Mouse (Mus musculus) hindbrain, embryonic 13.5 days (tissue): ENCODE data around the gene Gpr132. TPM values are rescaled to one million over a fixed set of nuclear protein-coding genes. Genes with fewer than 3 reads are reported as not detected.
A peak's percentile ranks its signal among the peaks of the same experiment; 100 is the strongest.
"Not testable (repeated sequence)": the region's sequence is repeated elsewhere in the genome, so short reads cannot be mapped to it uniquely, and the experiment has no call there.

ENCODE experiments used
- ATAC-seq: fragments of 200-750 bp; cut with Nextera tagmentation; 2 replicates; pipeline ENCODE4 v1.8.0; 2017; ENCODE audit warnings: moderate TSS enrichment; ENCODE audit not compliant: low FRiP score
- H3K27ac ChIP-seq: fragments of 300-500 bp; sonication (generic); 2 replicates; pipeline ENCODE4 v1.5.1; 2015; ENCODE audit warnings: inconsistent platforms, mild to moderate bottlenecking, moderate library complexity
- H3K27me3 ChIP-seq: fragments of 300-500 bp; sonication (generic); 2 replicates; pipeline ENCODE4 v1.6.1; 2015; ENCODE audit warnings: mild to moderate bottlenecking, inconsistent platforms
- H3K36me3 ChIP-seq: fragments of 300-500 bp; sonication (generic); 2 replicates; pipeline ENCODE4 v1.6.1; 2015; ENCODE audit warnings: mild to moderate bottlenecking, inconsistent platforms
- H3K4me1 ChIP-seq: fragments of 300-500 bp; sonication (generic); replicated peaks from 2 replicates; pipeline ENCODE4 v1.6.1; 2015; ENCODE audit warnings: inconsistent platforms
- H3K4me2 ChIP-seq: fragments of 300-500 bp; sonication (generic); 2 replicates; pipeline ENCODE4 v1.6.1; 2015; ENCODE audit warnings: inconsistent platforms, mild to moderate bottlenecking, moderate library complexity
- H3K4me3 ChIP-seq: fragments of 300-500 bp; sonication (generic); 2 replicates; pipeline ENCODE4 v1.5.1; 2015; ENCODE audit warnings: mild to moderate bottlenecking, inconsistent platforms
- H3K9ac ChIP-seq: fragments of 300-500 bp; sonication (generic); 2 replicates; pipeline ENCODE4 v1.6.1; 2015; ENCODE audit warnings: mild to moderate bottlenecking, inconsistent platforms
- H3K9me3 ChIP-seq: fragments of 300-500 bp; sonication (generic); 2 replicates; pipeline ENCODE4 v1.6.1; 2016; ENCODE audit warnings: inconsistent platforms
- WGBS: fragments of 180-500 bp; shearing (Covaris S2); methylation state at CpG from one replicate; pipeline ENCODE4 v1.1.7; 2015; 5-methylcytosine and 5-hydroxymethylcytosine counted together
- polyA plus RNA-seq: library from polyadenylated mRNA; unstranded; fragments of >200 nt; fragmentation: Nextera tagmentation; extraction: Ambion mirVana; gene quantifications from 2 replicates; pipeline ENCODE4 v1.2.1, GENCODE M21; 2015

Gene Gpr132
- polyA plus RNA-seq, 1 experiment from 2014 or later = not detected

DNA sequence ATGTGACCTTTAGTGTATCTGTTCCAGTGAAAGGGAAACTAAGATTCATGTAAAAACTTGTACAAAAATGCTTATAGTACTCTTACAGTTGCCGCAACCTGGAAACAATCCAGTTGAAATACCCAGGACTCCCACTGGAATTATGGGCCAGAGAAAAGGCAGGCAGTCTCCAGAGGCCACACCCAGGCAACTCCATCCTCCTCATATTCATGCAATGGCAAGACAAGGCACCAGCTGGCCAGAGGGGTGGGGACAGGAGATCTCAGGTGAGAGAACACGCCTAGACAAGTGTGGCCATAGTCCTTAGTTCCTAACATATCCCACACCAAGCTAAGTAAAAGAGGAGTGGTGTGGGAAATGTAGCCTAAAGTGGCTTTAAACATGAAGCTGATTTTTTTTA is 45.4 kb downstream of the Gpr132 start:
- H3K27ac ChIP-seq = no peak overlapping the region
- peaks cover 71% of the 10 kb centered on the region for H3K36me3 ChIP-seq
- H3K4me1 ChIP-seq = peaks cover 47% of the 10 kb centered on the region

DNA sequence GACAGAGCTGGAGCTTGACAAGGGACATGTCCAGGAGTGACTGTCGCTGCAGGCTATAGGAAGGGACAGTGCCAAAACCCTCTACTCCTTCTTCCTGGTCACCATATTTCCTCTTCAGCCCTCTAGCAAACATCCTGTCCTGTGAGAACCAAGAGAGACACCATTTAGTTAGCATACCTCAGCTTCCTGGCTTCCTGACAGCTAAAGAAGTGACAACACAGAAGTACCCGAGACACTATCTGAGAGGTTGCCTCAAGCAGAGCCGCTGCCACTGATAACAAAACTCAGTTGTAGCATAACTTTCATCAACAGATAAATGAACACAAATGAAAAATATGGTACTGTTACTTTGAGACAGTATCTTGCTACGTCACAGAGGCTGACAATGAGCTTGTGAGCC is 46.1 kb downstream of the Gpr132 start:
- WGBS = 90% methylated on average over 4 of the region's 4 CpGs
- ATAC-seq = no peak
- Histone ChIP-seq H3K9me3 (no peaks in the 10 kb centered on the region), H3K27me3 (no peaks in the 10 kb centered on the region), H3K36me3 (peaks cover 70% of the 10 kb centered on the region), H3K4me2 (no peak overlapping the region), H3K4me1 (peaks cover 40% of the 10 kb centered on the region), H3K27ac (no peak overlapping the region), H3K9ac (no peak overlapping the region), H3K4me3 (no peak overlapping the region)

More for the DNA sequence above, 45.4 kb downstream of the Gpr132 start:
- no peak for ATAC-seq
- H3K4me2 ChIP-seq = no peak overlapping the region
- no peaks in the 10 kb centered on the region for H3K27me3 ChIP-seq
- peak overlapping the region; percentile 51; the same call in 1 of the 2 replicates for H3K9ac ChIP-seq
- H3K9me3 ChIP-seq = no peaks in the 10 kb centered on the region
- no peak overlapping the region for H3K4me3 ChIP-seq
- 91% methylated on average over 2 of the region's 2 CpGs for WGBS

DNA sequence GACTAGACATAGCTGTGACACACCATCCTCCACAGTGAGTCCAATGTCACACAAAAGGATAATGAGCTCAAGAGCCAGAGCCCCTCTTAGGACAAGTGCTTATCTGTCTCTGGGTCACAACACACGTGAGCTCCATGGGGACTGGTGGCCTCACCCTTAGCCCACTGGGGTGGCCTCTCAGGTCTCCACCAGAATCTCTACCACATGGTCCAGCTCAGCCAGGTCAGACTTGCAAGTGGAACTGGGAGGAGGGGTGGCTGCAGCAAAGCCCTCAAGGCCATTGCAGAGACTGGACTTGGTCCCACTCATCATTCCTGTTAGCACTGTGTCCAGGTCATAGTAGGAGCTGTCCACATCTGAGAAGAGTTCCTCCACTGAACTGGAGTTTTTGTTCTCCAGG is 46.8 kb downstream of the Gpr132 start:
- H3K27me3 ChIP-seq = no peaks in the 10 kb centered on the region
- no peak overlapping the region for H3K27ac ChIP-seq
- H3K36me3 ChIP-seq = peaks cover 69% of the 10 kb centered on the region
- peaks cover 32% of the 10 kb centered on the region for H3K4me1 ChIP-seq
- 77% methylated on average over 1 of the region's 1 CpGs for WGBS
- H3K4me3 ChIP-seq = no peak overlapping the region
- no peaks in the 10 kb centered on the region for H3K9me3 ChIP-seq
- no peak overlapping the region for H3K4me2 ChIP-seq
- H3K9ac ChIP-seq = no peak overlapping the region
- ATAC-seq = no peak

DNA sequence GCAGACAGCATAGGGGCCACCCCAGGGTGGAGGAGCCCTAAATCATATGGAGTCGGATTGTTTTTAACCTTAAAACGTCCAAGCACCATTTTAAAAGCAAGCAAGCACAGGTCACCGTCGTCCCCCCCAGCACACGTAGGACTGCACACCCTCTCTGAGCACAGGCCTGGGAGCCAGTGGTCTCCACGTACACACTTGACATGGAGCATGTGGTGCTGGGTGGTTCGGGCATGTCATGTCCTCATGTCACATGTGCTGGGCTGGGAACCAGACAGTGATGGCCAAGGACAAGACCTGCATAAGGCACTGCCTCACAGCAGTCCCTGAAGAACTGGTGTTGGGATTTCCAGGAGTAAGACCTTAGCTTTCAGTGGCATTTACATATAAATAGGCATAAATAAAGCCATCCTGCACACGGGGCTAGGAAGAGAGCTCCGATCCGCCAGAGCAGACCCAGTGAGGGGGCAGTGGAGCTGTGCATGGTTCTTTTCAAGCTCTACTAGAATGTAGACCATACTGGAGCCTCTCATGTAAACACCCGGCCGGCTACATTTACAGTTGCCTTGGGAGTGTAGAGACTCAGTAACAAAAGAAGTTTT is 47.5 kb downstream of the Gpr132 start:
- H3K9ac ChIP-seq = no peak overlapping the region
- 0 out of 2 replicates have a peak, but pooled peaks have one; percentile 38 for ATAC-seq
- no peak overlapping the region for H3K27ac ChIP-seq
- 79% methylated on average over 12 of the region's 12 CpGs for WGBS
- no peak overlapping the region for H3K4me3 ChIP-seq
- H3K4me2 ChIP-seq = no peak overlapping the region
- no peaks in the 10 kb centered on the region for H3K27me3 ChIP-seq
- H3K4me1 ChIP-seq = peaks cover 26% of the 10 kb centered on the region
- H3K9me3 ChIP-seq = no peaks in the 10 kb centered on the region
- H3K36me3 ChIP-seq = peaks cover 75% of the 10 kb centered on the region

DNA sequence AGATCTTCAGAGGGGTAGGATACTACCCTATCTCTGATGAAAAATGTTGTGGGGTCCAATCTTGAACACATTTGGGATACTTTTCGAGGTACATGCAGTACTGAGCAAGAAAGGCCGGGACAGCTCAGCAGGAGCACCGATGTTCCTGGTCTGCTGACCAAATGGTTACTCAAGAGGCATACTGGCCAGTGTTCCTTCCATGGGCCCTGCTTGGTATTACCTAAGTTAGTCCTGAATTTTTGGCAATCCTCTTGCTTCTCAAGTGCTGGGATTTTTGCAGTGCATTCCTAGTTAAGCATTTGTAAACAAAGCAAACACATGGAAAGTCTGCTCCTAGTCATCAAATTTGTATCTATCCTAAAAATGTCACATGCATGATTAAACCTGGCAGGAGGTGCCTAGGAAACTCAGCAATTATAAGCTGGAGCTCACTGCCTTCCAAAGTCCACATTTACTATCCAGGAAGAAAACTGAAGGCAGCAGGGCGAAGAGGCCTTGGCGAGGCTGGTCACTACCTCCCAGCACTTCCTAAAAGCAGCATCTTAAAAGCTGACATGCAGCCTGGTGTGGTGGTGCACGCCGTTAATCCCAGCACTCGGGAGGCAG is 48.9 kb downstream of the Gpr132 start:
- Histone ChIP-seq H3K4me2 (no peak overlapping the region), H3K9me3 (no peaks in the 10 kb centered on the region), H3K36me3 (peaks cover 78% of the 10 kb centered on the region), H3K27me3 (no peaks in the 10 kb centered on the region), H3K4me3 (no peak overlapping the region), H3K9ac (no peak overlapping the region), H3K4me1 (peaks cover 13% of the 10 kb centered on the region), H3K27ac (no peak overlapping the region)
- ATAC-seq = no peak
- WGBS = 94% methylated on average over 8 of the region's 8 CpGs

DNA sequence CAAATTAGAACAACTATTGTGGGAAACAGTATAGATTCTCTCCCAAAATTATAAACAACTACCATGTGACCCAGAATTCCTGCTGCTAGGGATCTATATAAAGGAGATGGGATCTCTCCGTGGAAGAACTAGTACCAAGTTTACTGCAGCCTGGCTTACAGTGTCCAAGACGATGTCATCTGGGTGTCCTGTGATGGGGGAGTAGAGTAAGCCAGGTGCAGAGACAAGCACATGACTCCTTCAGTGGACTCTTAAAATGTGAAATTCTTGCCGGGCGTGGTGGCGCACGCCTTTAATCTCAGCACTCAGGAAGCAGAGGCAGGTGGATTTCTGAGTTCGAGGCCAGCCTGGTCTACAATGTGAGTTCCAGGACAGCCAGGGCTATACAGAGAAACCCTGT is 51.2 kb downstream of the Gpr132 start:
- H3K36me3 ChIP-seq = peaks cover 91% of the 10 kb centered on the region
- H3K4me2 ChIP-seq, ATAC-seq, H3K4me3 ChIP-seq, H3K9me3 ChIP-seq, H3K4me1 ChIP-seq, H3K27me3 ChIP-seq, H3K9ac ChIP-seq, H3K27ac ChIP-seq: not testable (repeated sequence)
- WGBS = 87% methylated on average over 7 of the region's 7 CpGs

DNA sequence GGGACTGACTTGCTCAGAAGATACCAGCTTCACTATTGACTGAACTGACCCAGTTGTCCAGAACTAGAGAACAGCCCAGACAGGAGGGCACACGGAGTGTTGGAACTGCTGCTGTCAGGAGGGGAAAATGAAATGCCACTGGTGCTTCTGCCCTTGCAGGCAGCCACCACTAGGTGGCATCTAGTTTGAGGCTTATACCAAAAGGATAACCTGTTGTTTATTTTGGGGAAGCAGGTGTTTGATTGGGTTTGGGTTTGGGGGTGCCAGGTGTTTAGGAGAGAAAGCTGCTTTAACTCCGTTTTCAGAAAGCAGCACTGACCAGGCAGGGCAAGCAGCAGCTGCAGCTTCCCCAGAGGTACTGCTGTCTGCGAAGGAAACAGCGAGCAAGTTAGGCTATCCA is 51.7 kb downstream of the Gpr132 start:
- H3K4me1 ChIP-seq = no peaks in the 10 kb centered on the region
- no peaks in the 10 kb centered on the region for H3K9me3 ChIP-seq
- no peak overlapping the region for H3K4me3 ChIP-seq
- H3K27me3 ChIP-seq = no peaks in the 10 kb centered on the region
- no peak for ATAC-seq
- no peak overlapping the region for H3K4me2 ChIP-seq
- H3K27ac ChIP-seq = no peak overlapping the region; the same call in 1 of the 2 replicates
- no peak overlapping the region for H3K9ac ChIP-seq
- H3K36me3 ChIP-seq = peaks cover 89% of the 10 kb centered on the region
- WGBS = 55% methylated on average over 4 of the region's 4 CpGs

DNA sequence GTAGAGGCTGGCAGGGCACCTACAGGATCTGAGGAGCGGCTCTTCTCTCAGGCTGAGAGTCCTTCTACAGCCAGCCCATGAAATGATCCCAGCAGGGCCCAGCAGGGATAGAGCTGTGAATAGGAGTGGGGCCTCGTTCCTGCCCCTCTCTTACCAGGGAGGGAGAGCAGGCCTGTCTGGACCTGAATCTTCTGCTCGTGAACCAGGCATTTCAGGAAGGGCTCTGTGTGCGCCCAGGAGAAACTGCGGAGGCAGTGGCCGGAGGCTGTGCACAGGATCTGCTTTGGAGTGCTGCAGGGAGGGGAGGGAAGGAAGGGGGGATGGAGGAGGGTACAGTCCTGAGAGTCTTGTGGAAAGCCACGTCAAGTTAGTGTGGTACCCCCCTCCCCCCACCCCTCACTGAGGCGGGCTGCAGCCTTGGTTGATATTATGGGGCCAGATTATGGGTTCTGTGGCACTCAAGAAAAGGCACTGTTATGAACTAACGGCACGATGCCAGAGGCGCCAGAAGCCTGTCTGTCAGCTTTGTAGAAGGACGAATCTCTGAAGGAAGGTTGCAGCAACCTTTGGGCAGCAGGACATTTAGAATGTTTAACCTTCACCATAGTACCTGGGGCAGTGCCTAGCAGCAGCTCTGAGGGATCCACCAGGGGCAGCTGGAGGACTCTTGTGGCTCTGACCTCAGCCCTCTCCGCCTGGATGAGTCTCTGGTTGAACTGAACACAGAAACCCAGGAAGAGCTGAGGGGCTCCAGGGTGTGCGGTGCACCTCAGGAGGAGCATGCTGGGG is 53.2 kb downstream of the Gpr132 start:
- no peaks in the 10 kb centered on the region for H3K9me3 ChIP-seq
- no peak overlapping the region for H3K27ac ChIP-seq
- WGBS = 83% methylated on average over 14 of the region's 14 CpGs
- H3K27me3 ChIP-seq = 0 out of 2 replicates have a peak, but pooled peaks cover 3% of the 10 kb centered on the region
- ATAC-seq = no peak
- H3K4me1 ChIP-seq = peaks cover 11% of the 10 kb centered on the region
- 0 out of 2 replicates have a peak overlapping the region, but pooled peaks have one; percentile 9 for H3K9ac ChIP-seq
- no peak overlapping the region for H3K4me2 ChIP-seq
- H3K4me3 ChIP-seq = no peak overlapping the region
- H3K36me3 ChIP-seq = peaks cover 77% of the 10 kb centered on the region

DNA sequence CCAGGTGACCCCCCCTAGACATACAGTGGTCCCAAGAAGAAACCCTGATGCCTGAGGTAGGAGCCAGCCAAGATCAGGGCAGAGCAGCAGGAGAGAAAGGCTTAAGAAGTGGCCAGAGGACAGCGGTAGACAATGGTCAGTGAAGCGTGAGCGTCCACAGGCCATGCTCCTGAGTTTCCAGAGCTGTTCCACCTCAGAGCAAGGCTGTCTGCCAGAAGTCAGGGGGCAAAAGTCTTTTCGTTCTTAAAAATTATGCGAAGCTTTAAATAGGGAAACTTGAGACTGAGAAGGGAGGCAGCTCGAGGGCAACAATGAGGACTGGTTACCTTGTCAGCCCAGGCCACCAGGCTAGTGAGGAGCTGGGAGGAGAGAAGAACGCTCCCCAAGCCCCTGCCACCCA is 54.7 kb downstream of the Gpr132 start:
- peaks cover 20% of the 10 kb centered on the region for H3K4me1 ChIP-seq
- no peak overlapping the region for H3K4me3 ChIP-seq
- WGBS = 85% methylated on average over 7 of the region's 7 CpGs
- H3K9ac ChIP-seq = no peak overlapping the region
- no peak overlapping the region for H3K27ac ChIP-seq
- no peak overlapping the region for H3K4me2 ChIP-seq
- 0 out of 2 replicates have a peak, but pooled peaks cover 4% of the 10 kb centered on the region for H3K27me3 ChIP-seq
- ATAC-seq = no peak
- H3K36me3 ChIP-seq = peaks cover 63% of the 10 kb centered on the region
- H3K9me3 ChIP-seq = no peaks in the 10 kb centered on the region

DNA sequence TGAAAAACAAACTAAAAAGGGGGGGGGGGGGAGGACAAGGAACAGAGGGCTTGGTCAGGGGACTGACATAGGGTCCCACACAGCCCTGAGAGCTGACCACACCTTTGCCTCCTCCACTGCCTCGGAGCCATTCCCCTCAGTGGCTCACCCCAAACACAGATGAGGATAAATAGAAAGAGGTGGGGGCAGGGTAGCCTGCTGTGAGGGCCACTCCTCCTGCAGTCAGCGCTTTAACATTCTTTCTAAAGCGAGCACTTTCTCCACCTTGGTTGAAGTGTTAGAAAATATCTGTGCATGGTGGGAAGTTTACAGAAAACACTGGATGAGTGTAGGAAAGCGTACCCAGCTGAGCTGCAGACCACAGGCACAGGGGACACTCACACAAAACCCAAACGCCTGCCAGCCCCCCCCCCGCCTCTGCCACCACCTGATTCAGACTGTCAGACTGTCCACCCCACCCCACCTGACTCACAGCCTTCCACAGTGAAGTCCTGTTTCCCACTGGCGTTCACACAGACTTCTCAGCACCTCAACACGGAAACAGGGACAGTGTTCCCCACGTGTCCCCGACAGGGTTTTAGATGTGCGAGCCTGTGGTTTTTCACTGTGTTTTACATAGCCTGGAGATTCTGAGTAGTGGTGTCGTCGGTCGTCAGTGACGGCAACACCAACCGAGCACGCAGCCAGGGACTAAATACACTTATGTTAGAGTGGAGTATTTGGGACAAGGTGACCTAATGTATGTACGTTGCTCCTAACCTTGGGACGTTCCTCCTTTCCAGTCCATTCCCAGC is 57.7 kb downstream of the Gpr132 start:
- Histone ChIP-seq H3K27ac (no peak overlapping the region), H3K27me3 (peaks cover 14% of the 10 kb centered on the region; the same call in 1 of the 2 replicates), H3K4me3 (peak overlapping the region; percentile 71), H3K9ac (peak overlapping the region; percentile 80), H3K9me3 (no peaks in the 10 kb centered on the region), H3K4me2 (peak overlapping the region; percentile 98), H3K36me3 (peaks cover 36% of the 10 kb centered on the region), H3K4me1 (peaks cover 27% of the 10 kb centered on the region)
- 64% methylated on average over 19 of the region's 19 CpGs for WGBS
- no peak for ATAC-seq

DNA sequence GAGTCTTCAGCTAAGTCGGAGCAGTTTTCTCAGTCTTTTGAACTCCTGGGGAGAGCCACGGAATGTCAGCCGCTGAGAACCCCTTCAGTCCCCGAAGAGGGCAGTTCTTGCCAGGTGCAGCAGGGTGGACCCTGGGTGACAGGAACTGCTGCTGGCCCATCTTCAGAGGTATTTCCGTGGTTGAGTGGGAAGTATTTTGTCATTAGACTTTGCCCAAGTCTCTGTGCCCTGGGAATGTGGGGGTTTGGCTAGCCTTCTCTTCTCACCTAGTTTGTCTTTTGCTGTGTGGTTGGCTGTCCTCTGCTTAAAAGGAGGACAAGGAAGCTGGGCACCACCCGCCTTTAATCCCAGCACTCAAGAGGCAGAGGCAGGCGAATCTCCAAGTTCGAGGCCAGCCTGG is 58.4 kb downstream of the Gpr132 start:
- Histone ChIP-seq H3K9ac (peak overlapping the region; percentile 80), H3K36me3 (peaks cover 30% of the 10 kb centered on the region), H3K27ac (peak overlapping the region; percentile 83), H3K27me3 (peaks cover 21% of the 10 kb centered on the region; the same call in 1 of the 2 replicates), H3K4me1 (peaks cover 27% of the 10 kb centered on the region), H3K4me3 (peak overlapping the region; percentile 71), H3K9me3 (no peaks in the 10 kb centered on the region), H3K4me2 (peak overlapping the region; percentile 98)
- ATAC-seq = no peak
- 21% methylated on average over 8 of the region's 8 CpGs for WGBS
